Mouse (Mus musculus) NIH3T3 (cell line): ENCODE measurements around the gene Tk2.
"Not testable (repeated sequence)": the region's sequence is repeated elsewhere in the genome, so short reads cannot be mapped to it uniquely, and the experiment has no call there.

Source experiments
- DNase-seq: peaks from one replicate; pipeline ENCODE4 v3.0.0-alpha.2; 2012; ENCODE audit warnings: low read depth

Tk2 gene

GRCm38 (mm10) chr8:104248276-104248675 lies at the start of gene Tk2:
Tk2 (minus strand) TSS chr8:104248558.
- peak; percentile 87 for DNase-seq

- no peak for DNase-seq
These were observed 46.0 kb upstream of the Tk2 start for GRCm38 (mm10) chr8:104294396-104294795.

- DNase-seq, result not testable (repeated sequence)
These were observed 44.7 kb upstream of the Tk2 start, which contains the start of gene Cmtm2a for GRCm38 (mm10) chr8:104293081-104293480. Cmtm2a (minus strand) TSS chr8:104293181.

GRCm38 (mm10) chr8:104268937-104269440 lies 20.6 kb upstream of the Tk2 start:
- DNase-seq, result no peak

GRCm38 (mm10) chr8:104268368-104268767 lies 20.0 kb upstream of the Tk2 start:
- no peak for DNase-seq

GRCm38 (mm10) chr8:104264271-104264935 lies 16.0 kb upstream of the Tk2 start:
- DNase-seq, result not testable (repeated sequence)

GRCm38 (mm10) chr8:104261802-104262201 lies 13.4 kb upstream of the Tk2 start:
- DNase-seq, result not testable (repeated sequence)

- DNase-seq, result peak; percentile 33
These were observed 4.7 kb upstream of the Tk2 start for GRCm38 (mm10) chr8:104253016-104253415.

GRCm38 (mm10) chr8:104251461-104251860 lies 3.1 kb upstream of the Tk2 start:
- DNase-seq, result peak; percentile 28

GRCm38 (mm10) chr8:104250439-104251367 lies 2.3 kb upstream of the Tk2 start, which contains the start of gene Cklf:
Cklf (plus strand) TSS chr8:104250861.
- peak; percentile 97 for DNase-seq

- DNase-seq, result no peak
These were observed 1.2 kb upstream of the Tk2 start for GRCm38 (mm10) chr8:104249442-104249996.

- DNase-seq, result peak; percentile 25
These were observed 466 bp downstream of the Tk2 start for GRCm38 (mm10) chr8:104247908-104248275.

- no peak for DNase-seq
These were observed 1.1 kb downstream of the Tk2 start for GRCm38 (mm10) chr8:104247054-104247907.

GRCm38 (mm10) chr8:104246621-104247020 lies 1.7 kb downstream of the Tk2 start:
- DNase-seq, result no peak

- no peak for DNase-seq
These were observed 6.2 kb downstream of the Tk2 start for GRCm38 (mm10) chr8:104242038-104242644.

GRCm38 (mm10) chr8:104239418-104239861 lies 8.9 kb downstream of the Tk2 start:
- no peak for DNase-seq

GRCm38 (mm10) chr8:104234573-104234972 lies 13.8 kb downstream of the Tk2 start:
- peak; percentile 30 for DNase-seq

GRCm38 (mm10) chr8:104232919-104233318 lies 15.4 kb downstream of the Tk2 start:
- no peak for DNase-seq

GRCm38 (mm10) chr8:104232039-104232438 lies 16.3 kb downstream of the Tk2 start:
- DNase-seq, result no peak

- DNase-seq, result no peak
These were observed 18.0 kb downstream of the Tk2 start for GRCm38 (mm10) chr8:104230377-104230776.

GRCm38 (mm10) chr8:104227048-104227447 lies 21.3 kb downstream of the Tk2 start:
- no peak for DNase-seq
